Mouse (Mus musculus): ENCODE results near the gene Ppm1d. TPM values are rescaled to one million over a fixed set of nuclear protein-coding genes. Genes with fewer than 3 reads are reported as not detected.

Ppm1d gene
- polyA plus RNA-seq, 1 experiment from 2014 or later = 20.0 TPM

GRCm38 (mm10) chr11:85301836-85302235 is 9.2 kb upstream of the Ppm1d start:
- Histone ChIP-seq H3K4me2 (no peak overlapping the region), H3K36me3 (no peaks in the 10 kb centered on the region), H3K27ac (replicated peaks) (no peak overlapping the region), H3K9ac (no peak overlapping the region), H3K4me3 (no peak overlapping the region), H3K4me1 (replicated peaks) (no peaks in the 10 kb centered on the region), H3K9me3 (no peaks in the 10 kb centered on the region), H3K27me3 (no peaks in the 10 kb centered on the region)
- 85% methylated on average over 2 of the region's 2 CpGs for WGBS
- no peak for ATAC-seq (ENCODE audit: low read depth)

GRCm38 (mm10) chr11:85306577-85307260 is 4.3 kb upstream of the Ppm1d start:
- 66% methylated on average over 4 of the region's 4 CpGs for WGBS
- H3K36me3 ChIP-seq = no peaks in the 10 kb centered on the region
- H3K27me3 ChIP-seq = no peaks in the 10 kb centered on the region
- no peak overlapping the region for H3K9ac ChIP-seq
- H3K9me3 ChIP-seq = no peaks in the 10 kb centered on the region
- H3K27ac ChIP-seq (replicated peaks) = no peak overlapping the region
- H3K4me1 ChIP-seq (replicated peaks) = peaks cover 9% of the 10 kb centered on the region; the same call in 1 of the 2 replicates
- no peak overlapping the region for H3K4me3 ChIP-seq
- ATAC-seq (ENCODE audit: low read depth) = no peak
- H3K4me2 ChIP-seq = no peak overlapping the region

- no peak for ATAC-seq (ENCODE audit: low read depth)
Observed at GRCm38 (mm10) chr11:85308799-85309198, 2.2 kb upstream of the Ppm1d start.

GRCm38 (mm10) chr11:85310407-85310712 is 684 bp upstream of the Ppm1d start:
- Histone ChIP-seq H3K4me3 (peak overlapping the region; percentile 97), H3K36me3 (0 out of 2 replicates have a peak, but pooled peaks cover 4% of the 10 kb centered on the region), H3K27me3 (no peaks in the 10 kb centered on the region), H3K9ac (peak overlapping the region; percentile 77), H3K4me2 (peak overlapping the region; percentile 95), H3K27ac (replicated peaks) (peak overlapping the region; percentile 76), H3K4me1 (replicated peaks) (peaks cover 35% of the 10 kb centered on the region), H3K9me3 (no peaks in the 10 kb centered on the region)
- no peak for ATAC-seq (ENCODE audit: low read depth)
- WGBS = 2% methylated on average over 15 of the region's 15 CpGs

More at GRCm38 (mm10) chr11:85308799-85309198, 2.2 kb upstream of the Ppm1d start:
- no peaks in the 10 kb centered on the region for H3K9me3 ChIP-seq
- H3K4me3 ChIP-seq = no peak overlapping the region
- H3K27ac ChIP-seq (replicated peaks) = no peak overlapping the region
- 80% methylated on average over 2 of the region's 2 CpGs for WGBS
- H3K4me1 ChIP-seq (replicated peaks) = peaks cover 27% of the 10 kb centered on the region
- H3K4me2 ChIP-seq = no peak overlapping the region
- no peak overlapping the region for H3K9ac ChIP-seq
- H3K36me3 ChIP-seq = no peaks in the 10 kb centered on the region
- no peaks in the 10 kb centered on the region for H3K27me3 ChIP-seq

- H3K27ac ChIP-seq (replicated peaks) = peak overlapping the region; percentile 96
Observed at GRCm38 (mm10) chr11:85311645-85312490, 824 bp downstream of the Ppm1d start.

GRCm38 (mm10) chr11:85312818-85313217 is 1.8 kb downstream of the Ppm1d start:
- ATAC-seq (ENCODE audit: low read depth) = no peak
- no peaks in the 10 kb centered on the region for H3K27me3 ChIP-seq
- H3K4me2 ChIP-seq = peak overlapping the region; percentile 73
- peak overlapping the region; percentile 96; the same call in 1 of the 2 replicates for H3K27ac ChIP-seq (replicated peaks)
- 25% methylated on average over 2 of the region's 2 CpGs for WGBS
- peak overlapping the region; percentile 97 for H3K4me3 ChIP-seq
- H3K9me3 ChIP-seq = no peaks in the 10 kb centered on the region
- H3K36me3 ChIP-seq = 0 out of 2 replicates have a peak, but pooled peaks cover 5% of the 10 kb centered on the region
- peak overlapping the region; percentile 92 for H3K9ac ChIP-seq
- peaks cover 35% of the 10 kb centered on the region for H3K4me1 ChIP-seq (replicated peaks)

More at GRCm38 (mm10) chr11:85311645-85312490, 824 bp downstream of the Ppm1d start:
- no peaks in the 10 kb centered on the region for H3K27me3 ChIP-seq
- peak overlapping the region; percentile 97 for H3K4me3 ChIP-seq
- peak overlapping the region; percentile 73 for H3K4me2 ChIP-seq
- H3K9ac ChIP-seq = peak overlapping the region; percentile 92
- H3K9me3 ChIP-seq = no peaks in the 10 kb centered on the region
- peaks cover 35% of the 10 kb centered on the region for H3K4me1 ChIP-seq (replicated peaks)
- WGBS = under 1% methylated on average over 43 of the region's 56 CpGs
- ATAC-seq (ENCODE audit: low read depth) = peak; percentile 68
- H3K36me3 ChIP-seq = 0 out of 2 replicates have a peak, but pooled peaks cover 5% of the 10 kb centered on the region

- peaks cover 35% of the 10 kb centered on the region for H3K4me1 ChIP-seq (replicated peaks)
- H3K4me2 ChIP-seq = peak overlapping the region; percentile 73
- peak overlapping the region; percentile 92 for H3K9ac ChIP-seq
- H3K4me3 ChIP-seq = peak overlapping the region; percentile 97
- H3K9me3 ChIP-seq = no peaks in the 10 kb centered on the region
- H3K27me3 ChIP-seq = no peaks in the 10 kb centered on the region
- H3K36me3 ChIP-seq = 0 out of 2 replicates have a peak, but pooled peaks cover 5% of the 10 kb centered on the region
- H3K27ac ChIP-seq (replicated peaks) = no peak overlapping the region
- ATAC-seq (ENCODE audit: low read depth) = no peak
- WGBS = 83% methylated on average over 3 of the region's 3 CpGs
Observed at GRCm38 (mm10) chr11:85313361-85313760, 2.3 kb downstream of the Ppm1d start.

GRCm38 (mm10) chr11:85323567-85324330 is 12.7 kb downstream of the Ppm1d start:
- Histone ChIP-seq H3K9ac (no peak overlapping the region), H3K27me3 (no peaks in the 10 kb centered on the region), H3K4me1 (replicated peaks) (peaks cover 6% of the 10 kb centered on the region; the same call in 1 of the 2 replicates), H3K36me3 (peaks cover 5% of the 10 kb centered on the region; the same call in 1 of the 2 replicates), H3K27ac (replicated peaks) (no peak overlapping the region), H3K4me3 (no peak overlapping the region), H3K4me2 (no peak overlapping the region), H3K9me3 (no peaks in the 10 kb centered on the region)
- 77% methylated on average over 9 of the region's 9 CpGs for WGBS
- ATAC-seq (ENCODE audit: low read depth) = no peak

- Histone ChIP-seq H3K9ac (no peak overlapping the region), H3K27me3 (no peaks in the 10 kb centered on the region), H3K4me2 (no peak overlapping the region), H3K27ac (replicated peaks) (no peak overlapping the region), H3K4me3 (no peak overlapping the region), H3K4me1 (replicated peaks) (peaks cover 5% of the 10 kb centered on the region; the same call in 1 of the 2 replicates), H3K36me3 (peaks cover 41% of the 10 kb centered on the region), H3K9me3 (no peaks in the 10 kb centered on the region)
- no peak for ATAC-seq (ENCODE audit: low read depth)
- WGBS = 91% methylated on average over 3 of the region's 3 CpGs
Observed at GRCm38 (mm10) chr11:85328717-85329116, 17.7 kb downstream of the Ppm1d start.

- Histone ChIP-seq H3K4me2 (no peak overlapping the region), H3K27me3 (no peaks in the 10 kb centered on the region), H3K36me3 (peaks cover 46% of the 10 kb centered on the region), H3K27ac (replicated peaks) (no peak overlapping the region), H3K4me1 (replicated peaks) (no peaks in the 10 kb centered on the region), H3K9me3 (no peaks in the 10 kb centered on the region), H3K9ac (no peak overlapping the region), H3K4me3 (no peak overlapping the region)
- ATAC-seq (ENCODE audit: low read depth) = no peak
- 92% methylated on average over 7 of the region's 7 CpGs for WGBS
Observed at GRCm38 (mm10) chr11:85329167-85329894, 18.3 kb downstream of the Ppm1d start.

- Histone ChIP-seq H3K9ac (no peak overlapping the region), H3K9me3 (no peaks in the 10 kb centered on the region), H3K27me3 (no peaks in the 10 kb centered on the region), H3K4me3 (no peak overlapping the region), H3K4me1 (replicated peaks) (no peaks in the 10 kb centered on the region), H3K36me3 (peaks cover 72% of the 10 kb centered on the region), H3K4me2 (no peak overlapping the region), H3K27ac (replicated peaks) (no peak overlapping the region)
- no peak for ATAC-seq (ENCODE audit: low read depth)
- 46% methylated on average over 4 of the region's 4 CpGs for WGBS
Observed at GRCm38 (mm10) chr11:85334778-85335177, 23.7 kb downstream of the Ppm1d start.
